Mouse (Mus musculus): ENCODE results near the gene Sap25. TPM values are rescaled to one million over a fixed set of nuclear protein-coding genes. Genes with fewer than 3 reads are reported as not detected.

Sap25 gene
- polyA plus RNA-seq, 1 experiment from 2014 or later = 6.7 TPM

DNA sequence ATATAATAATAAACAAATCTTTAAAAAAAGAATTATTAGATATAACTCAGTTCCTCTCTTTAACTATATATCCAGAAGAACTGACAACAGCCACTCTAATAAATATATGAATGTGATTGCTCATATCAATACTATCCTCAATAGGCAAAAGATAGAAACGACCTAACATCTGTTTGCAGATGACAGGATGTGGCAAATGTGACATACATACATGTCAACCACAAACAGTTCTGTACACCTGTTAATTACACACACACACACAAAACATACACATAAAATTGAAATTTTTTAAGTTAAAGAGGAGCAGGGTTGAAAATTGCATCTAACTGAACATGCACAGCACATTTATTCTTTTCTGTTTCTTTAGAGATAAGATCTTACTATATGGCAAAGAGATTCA lies 50.7 kb downstream of the Sap25 start:
- H3K27ac ChIP-seq (ENCODE audit: low read length) = no peak overlapping the region
- no peak overlapping the region for H3K4me3 ChIP-seq (ENCODE audit: low read depth, low read length)
- no peak for ATAC-seq (ENCODE audit: low read depth)
- no peaks in the 10 kb centered on the region for H3K36me3 ChIP-seq (ENCODE audit: control insufficient read depth, insufficient read depth)
- no peaks in the 10 kb centered on the region for H3K27me3 ChIP-seq (ENCODE audit: control insufficient read depth, insufficient read depth, low read depth, low read length)
- WGBS (ENCODE audit: insufficient replicate concordance) = 22% methylated on average over 1 of the region's 1 CpGs
- peaks cover 13% of the 10 kb centered on the region for H3K4me1 ChIP-seq (ENCODE audit: control insufficient read depth, low read depth, low read length)
- H3K9me3 ChIP-seq (replicated peaks; ENCODE audit: control insufficient read depth, low read length) = no peaks in the 10 kb centered on the region
- H3K9ac ChIP-seq (ENCODE audit: low read depth, low read length) = no peak overlapping the region
- no peak overlapping the region for H3K4me2 ChIP-seq (ENCODE audit: low read depth, low read length)

Other genes starting within 250 kb of the Sap25 start
- gene Zan, start 164.3 kb upstream of the Sap25 start, polyA plus RNA-seq (2015; fragmentation: Nextera tagmentation; extraction: Ambion mirVana) = 0.07 and 0.11 TPM in 2 replicates
- 28.1 and 28.3 TPM in 2 replicates for gene Pop7, start 138.8 kb upstream of the Sap25 start, polyA plus RNA-seq (2015; fragmentation: Nextera tagmentation; extraction: Ambion mirVana)
- gene Gigyf1, start 122.8 kb upstream of the Sap25 start, polyA plus RNA-seq (2015; fragmentation: Nextera tagmentation; extraction: Ambion mirVana) = 2.8 and 3.1 TPM in 2 replicates
- gene Epo, start 108.1 kb upstream of the Sap25 start, polyA plus RNA-seq (2015; fragmentation: Nextera tagmentation; extraction: Ambion mirVana) = 0.81 and 1.2 TPM in 2 replicates
- gene Gnb2, start 107.8 kb upstream of the Sap25 start, polyA plus RNA-seq (2015; fragmentation: Nextera tagmentation; extraction: Ambion mirVana) = 125 and 127 TPM in 2 replicates
- gene Actl6b, start 87.8 kb upstream of the Sap25 start, polyA plus RNA-seq (2015; fragmentation: Nextera tagmentation; extraction: Ambion mirVana) = 0.05 TPM in 1 of 2 replicates, not detected in the other
- gene Tfr2, start 71.5 kb upstream of the Sap25 start, polyA plus RNA-seq (2015; fragmentation: Nextera tagmentation; extraction: Ambion mirVana) = 60.5 and 62.5 TPM in 2 replicates
- 21.3 and 23.1 TPM in 2 replicates for gene Mospd3, start 40.3 kb upstream of the Sap25 start, polyA plus RNA-seq (2015; fragmentation: Nextera tagmentation; extraction: Ambion mirVana)
- gene Pcolce, start 27.6 kb upstream of the Sap25 start, polyA plus RNA-seq (2015; fragmentation: Nextera tagmentation; extraction: Ambion mirVana) = 15.0 and 21.5 TPM in 2 replicates
- 0.07 and 0.13 TPM in 2 replicates for gene Fbxo24, start 12.3 kb upstream of the Sap25 start, polyA plus RNA-seq (2015; fragmentation: Nextera tagmentation; extraction: Ambion mirVana)
- 25.1 and 26.8 TPM in 2 replicates for gene Lrch4, start 12.2 kb upstream of the Sap25 start, polyA plus RNA-seq (2015; fragmentation: Nextera tagmentation; extraction: Ambion mirVana)
- 5.2 and 6.1 TPM in 2 replicates for gene Gm20605, start 12.2 kb upstream of the Sap25 start, polyA plus RNA-seq (2015; fragmentation: Nextera tagmentation; extraction: Ambion mirVana)
- 0.15 TPM in 1 of 2 replicates, not detected in the other for gene Irs3, start 4.4 kb downstream of the Sap25 start, polyA plus RNA-seq (2015; fragmentation: Nextera tagmentation; extraction: Ambion mirVana)
- gene Agfg2, start 43.4 kb downstream of the Sap25 start, polyA plus RNA-seq (2015; fragmentation: Nextera tagmentation; extraction: Ambion mirVana) = 29.4 and 30.5 TPM in 2 replicates
- 0.21 and 0.33 TPM in 2 replicates for gene Nyap1, start 100.3 kb downstream of the Sap25 start, polyA plus RNA-seq (2015; fragmentation: Nextera tagmentation; extraction: Ambion mirVana)
- gene Tsc22d4, start 104.4 kb downstream of the Sap25 start, polyA plus RNA-seq (2015; fragmentation: Nextera tagmentation; extraction: Ambion mirVana) = 59.8 and 64.4 TPM in 2 replicates
- 14.8 and 15.5 TPM in 2 replicates for gene Ppp1r35, start 137.5 kb downstream of the Sap25 start, polyA plus RNA-seq (2015; fragmentation: Nextera tagmentation; extraction: Ambion mirVana)
- gene Mepce, start 146.3 kb downstream of the Sap25 start, polyA plus RNA-seq (2015; fragmentation: Nextera tagmentation; extraction: Ambion mirVana) = 3.8 and 4.6 TPM in 2 replicates
- gene Zcwpw1, start 146.5 kb downstream of the Sap25 start, polyA plus RNA-seq (2015; fragmentation: Nextera tagmentation; extraction: Ambion mirVana) = 3.8 and 4.0 TPM in 2 replicates
- gene Pilra, start 194.9 kb downstream of the Sap25 start, polyA plus RNA-seq (2015; fragmentation: Nextera tagmentation; extraction: Ambion mirVana) = 5.1 and 6.1 TPM in 2 replicates
- 5.8 and 6.6 TPM in 2 replicates for gene Pilrb1, start 216.8 kb downstream of the Sap25 start, polyA plus RNA-seq (2015; fragmentation: Nextera tagmentation; extraction: Ambion mirVana)
- gene Pilrb2, start 230.5 kb downstream of the Sap25 start, polyA plus RNA-seq (2015; fragmentation: Nextera tagmentation; extraction: Ambion mirVana) = 5.6 and 8.3 TPM in 2 replicates